Mouse (Mus musculus) mouse trophoblast stem cell (cell line): ENCODE measurements around the gene Rnf126.

Source experiments
- in situ Hi-C, 2 experiments: fragments of 300-500 bp; cut with MseI, MboI; formaldehyde crosslinking; loops; 2 replicates in 1 of 2; 3 replicates in 1 of 2; pipeline ENCODE4 v1.15.1; 2025

Rnf126 gene

GRCm38 (mm10) chr10:79766508-79767325, at the start of gene Rnf126:
TSS of gene Rnf126 (minus strand) at chr10:79766952.
- in situ Hi-C loops: no loop called here

- in situ Hi-C loops: no loop called here
These were observed 49.1 kb upstream of the Rnf126 start for GRCm38 (mm10) chr10:79815671-79816494.

- in situ Hi-C loops: no loop called here
These were observed 47.6 kb upstream of the Rnf126 start for GRCm38 (mm10) chr10:79814271-79814842.

- in situ Hi-C loops: no loop called here
These were observed 45.2 kb upstream of the Rnf126 start for GRCm38 (mm10) chr10:79811736-79812637.

- in situ Hi-C loops: no loop called here
These were observed 42.0 kb upstream of the Rnf126 start for GRCm38 (mm10) chr10:79808728-79809127.

- in situ Hi-C loops: no loop called here
These were observed 41.1 kb upstream of the Rnf126 start for GRCm38 (mm10) chr10:79807826-79808225.

- in situ Hi-C loops: no loop called here
These were observed 40.2 kb upstream of the Rnf126 start for GRCm38 (mm10) chr10:79806972-79807371.

- in situ Hi-C loops: no loop called here
These were observed 39.6 kb upstream of the Rnf126 start for GRCm38 (mm10) chr10:79806331-79806730.

- in situ Hi-C loops: no loop called here
These were observed 38.9 kb upstream of the Rnf126 start for GRCm38 (mm10) chr10:79805636-79806035.

GRCm38 (mm10) chr10:79803716-79804323, 37.1 kb upstream of the Rnf126 start:
- in situ Hi-C loops: no loop called here

GRCm38 (mm10) chr10:79802331-79802971, 35.7 kb upstream of the Rnf126 start:
- in situ Hi-C loops: no loop called here

GRCm38 (mm10) chr10:79801837-79802236, 35.1 kb upstream of the Rnf126 start:
- in situ Hi-C loops: no loop called here

GRCm38 (mm10) chr10:79800508-79800907, 33.8 kb upstream of the Rnf126 start:
- in situ Hi-C loops: no loop called here

- in situ Hi-C loops: no loop called here
These were observed 31.7 kb upstream of the Rnf126 start for GRCm38 (mm10) chr10:79798289-79798928.

GRCm38 (mm10) chr10:79797326-79797725, 30.6 kb upstream of the Rnf126 start:
- in situ Hi-C loops: no loop called here

- in situ Hi-C loops: no loop called here
These were observed 29.2 kb upstream of the Rnf126 start for GRCm38 (mm10) chr10:79795905-79796304.

- in situ Hi-C loops: no loop called here
These were observed 27.8 kb upstream of the Rnf126 start for GRCm38 (mm10) chr10:79794491-79794931.

GRCm38 (mm10) chr10:79793738-79794490, 27.2 kb upstream of the Rnf126 start:
- in situ Hi-C loops: no loop called here
